Mouse (Mus musculus) hindbrain, embryonic 15.5 days (tissue): ENCODE results near the gene Amh. TPM values are rescaled to one million over a fixed set of nuclear protein-coding genes. Genes with fewer than 3 reads are reported as not detected.
A peak's percentile ranks its signal among the peaks of the same experiment; 100 is the strongest.

ENCODE experiments used
- ATAC-seq: fragments of 200-750 bp; cut with Nextera tagmentation; 2 replicates; pipeline ENCODE4 v1.8.0; 2017; ENCODE audit warnings: low read depth, moderate number of reproducible peaks, moderate TSS enrichment; ENCODE audit not compliant: low FRiP score
- H3K27ac ChIP-seq: fragments of 300-500 bp; sonication (generic); replicated peaks from 2 replicates; pipeline ENCODE4 v1.5.1; 2015; ENCODE audit warnings: mild to moderate bottlenecking, inconsistent platforms
- H3K27me3 ChIP-seq: fragments of 300-500 bp; sonication (generic); 2 replicates; pipeline ENCODE4 v1.6.1; 2015; ENCODE audit warnings: control low read depth, inconsistent platforms
- H3K36me3 ChIP-seq: fragments of 300-500 bp; sonication (generic); 2 replicates; pipeline ENCODE4 v1.6.1; 2015; ENCODE audit warnings: control low read depth, inconsistent platforms
- H3K4me1 ChIP-seq: fragments of 300-500 bp; sonication (generic); replicated peaks from 2 replicates; pipeline ENCODE4 v1.6.1; 2015; ENCODE audit warnings: control low read depth, inconsistent platforms
- H3K4me2 ChIP-seq: fragments of 300-500 bp; sonication (generic); 2 replicates; pipeline ENCODE4 v1.6.1; 2015; ENCODE audit warnings: moderate library complexity, mild to moderate bottlenecking, inconsistent platforms
- H3K4me3 ChIP-seq: fragments of 300-500 bp; sonication (generic); 2 replicates; pipeline ENCODE4 v1.5.1; 2015; ENCODE audit warnings: mild to moderate bottlenecking, inconsistent platforms
- H3K9ac ChIP-seq: fragments of 300-500 bp; sonication (generic); 2 replicates; pipeline ENCODE4 v1.6.1; 2015; ENCODE audit warnings: inconsistent platforms
- H3K9me3 ChIP-seq: fragments of 300-500 bp; sonication (generic); 2 replicates; pipeline ENCODE4 v1.6.1; 2016; ENCODE audit warnings: control low read depth, inconsistent platforms
- WGBS: fragments of 180-500 bp; shearing (Covaris S2); methylation state at CpG from one replicate; pipeline ENCODE4 v1.1.7; 2015; 5-methylcytosine and 5-hydroxymethylcytosine counted together
- polyA plus RNA-seq: library from polyadenylated mRNA; unstranded; fragments of >200 nt; fragmentation: Nextera tagmentation; extraction: Ambion mirVana; gene quantifications from 2 replicates; pipeline ENCODE4 v1.2.1, GENCODE M21; 2015

Gene Amh
- polyA plus RNA-seq, 1 experiment from 2014 or later, result 0.14 TPM

GRCm38 (mm10) chr10:80768365-80768764 is 36.7 kb upstream of the Amh start:
- no peaks in the 10 kb centered on the region for H3K27me3 ChIP-seq
- no peaks in the 10 kb centered on the region for H3K9me3 ChIP-seq
- H3K4me2 ChIP-seq, result no peak overlapping the region
- no peaks in the 10 kb centered on the region for H3K4me1 ChIP-seq
- H3K36me3 ChIP-seq, result peaks cover 66% of the 10 kb centered on the region
- no peak overlapping the region for H3K27ac ChIP-seq
- WGBS, result 88% methylated on average over 6 of the region's 6 CpGs
- no peak overlapping the region for H3K4me3 ChIP-seq
- ATAC-seq, result no peak
- no peak overlapping the region for H3K9ac ChIP-seq

GRCm38 (mm10) chr10:80773816-80774215 is 31.2 kb upstream of the Amh start:
- Histone ChIP-seq H3K9ac (0 out of 2 replicates have a peak overlapping the region, but pooled peaks have one; percentile 0), H3K27ac (no peak overlapping the region)
- 88% methylated on average over 5 of the region's 5 CpGs for WGBS

DNA sequence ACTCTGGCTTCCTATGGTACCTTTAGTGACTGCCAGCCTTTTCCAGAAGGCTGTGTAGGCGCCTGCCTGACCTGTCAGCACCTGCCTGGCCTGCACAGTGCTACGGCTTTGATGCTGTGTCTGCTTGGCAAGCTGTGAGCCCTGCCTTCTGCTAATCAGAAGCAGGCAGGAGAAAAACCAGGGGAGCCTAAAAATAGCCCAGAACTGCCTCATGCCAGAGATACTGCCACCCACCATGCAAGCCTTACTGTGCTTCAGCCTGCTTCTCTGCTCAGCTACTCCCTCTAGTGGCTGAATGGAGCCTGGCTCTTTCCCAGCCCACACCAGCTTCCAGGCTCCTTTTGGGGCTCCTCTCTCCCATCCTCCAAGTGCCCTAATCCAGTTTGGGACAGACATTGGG is 30.5 kb upstream of the Amh start:
- peaks cover 89% of the 10 kb centered on the region for H3K36me3 ChIP-seq
- H3K9ac ChIP-seq, result 0 out of 2 replicates have a peak overlapping the region, but pooled peaks have one; percentile 0
- H3K27me3 ChIP-seq, result no peaks in the 10 kb centered on the region
- WGBS, result 62% methylated on average over 2 of the region's 2 CpGs
- peaks cover 3% of the 10 kb centered on the region; the same call in 1 of the 2 replicates for H3K4me1 ChIP-seq
- peak overlapping the region; percentile 31; the same call in 1 of the 2 replicates for H3K27ac ChIP-seq
- H3K4me2 ChIP-seq, result no peak overlapping the region
- no peaks in the 10 kb centered on the region for H3K9me3 ChIP-seq
- H3K4me3 ChIP-seq, result no peak overlapping the region
- 0 out of 2 replicates have a peak, but pooled peaks have one; percentile 74 for ATAC-seq

More at GRCm38 (mm10) chr10:80773816-80774215, 31.2 kb upstream of the Amh start:
- no peaks in the 10 kb centered on the region for H3K27me3 ChIP-seq
- no peaks in the 10 kb centered on the region for H3K9me3 ChIP-seq
- peaks cover 87% of the 10 kb centered on the region for H3K36me3 ChIP-seq
- H3K4me1 ChIP-seq, result peaks cover 3% of the 10 kb centered on the region; the same call in 1 of the 2 replicates
- no peak for ATAC-seq
- H3K4me3 ChIP-seq, result no peak overlapping the region
- no peak overlapping the region for H3K4me2 ChIP-seq

- 91% methylated on average over 4 of the region's 4 CpGs for WGBS
- no peak overlapping the region for H3K4me3 ChIP-seq
- H3K27ac ChIP-seq, result no peak overlapping the region
- no peak for ATAC-seq
- no peak overlapping the region for H3K4me2 ChIP-seq
- H3K4me1 ChIP-seq, result peaks cover 3% of the 10 kb centered on the region; the same call in 1 of the 2 replicates
- no peaks in the 10 kb centered on the region for H3K27me3 ChIP-seq
- H3K36me3 ChIP-seq, result peaks cover 88% of the 10 kb centered on the region
- no peak overlapping the region for H3K9ac ChIP-seq
- no peaks in the 10 kb centered on the region for H3K9me3 ChIP-seq
Observed at GRCm38 (mm10) chr10:80774981-80775380, 30.1 kb upstream of the Amh start.

DNA sequence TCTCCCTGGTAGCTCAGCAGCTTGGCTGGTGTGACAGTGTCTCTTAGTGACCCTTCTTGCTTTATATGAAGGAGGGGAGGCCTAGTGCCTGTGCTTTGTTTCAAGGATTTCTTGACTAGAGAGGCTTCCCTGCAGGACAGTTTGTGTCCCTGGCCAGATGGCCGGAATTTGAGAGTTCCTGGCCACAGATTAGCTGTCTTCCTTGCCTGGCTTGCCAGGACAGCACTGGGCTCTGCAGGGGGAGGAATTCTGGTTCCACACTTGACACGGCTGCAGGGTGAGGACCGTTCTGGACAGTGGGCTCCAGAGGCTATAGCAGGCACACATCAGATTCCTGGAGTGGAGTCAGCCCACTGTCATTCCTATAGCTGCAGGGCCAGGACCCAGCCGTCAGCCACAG is 29.3 kb upstream of the Amh start:
- no peaks in the 10 kb centered on the region for H3K27me3 ChIP-seq
- H3K9ac ChIP-seq, result no peak overlapping the region
- no peak overlapping the region for H3K4me3 ChIP-seq
- peaks cover 3% of the 10 kb centered on the region; the same call in 1 of the 2 replicates for H3K4me1 ChIP-seq
- H3K27ac ChIP-seq, result no peak overlapping the region
- no peak for ATAC-seq
- H3K36me3 ChIP-seq, result peaks cover 88% of the 10 kb centered on the region
- H3K9me3 ChIP-seq, result no peaks in the 10 kb centered on the region
- H3K4me2 ChIP-seq, result no peak overlapping the region
- 88% methylated on average over 4 of the region's 4 CpGs for WGBS

- ATAC-seq, result no peak
- H3K27ac ChIP-seq, result no peak overlapping the region
- peaks cover 3% of the 10 kb centered on the region; the same call in 1 of the 2 replicates for H3K4me1 ChIP-seq
- H3K27me3 ChIP-seq, result no peaks in the 10 kb centered on the region
- peaks cover 86% of the 10 kb centered on the region for H3K36me3 ChIP-seq
- WGBS, result 91% methylated on average over 6 of the region's 6 CpGs
- H3K4me2 ChIP-seq, result no peak overlapping the region
- no peak overlapping the region for H3K4me3 ChIP-seq
- H3K9me3 ChIP-seq, result no peaks in the 10 kb centered on the region
- no peak overlapping the region for H3K9ac ChIP-seq
Observed at GRCm38 (mm10) chr10:80776358-80776869, 28.6 kb upstream of the Amh start.

DNA sequence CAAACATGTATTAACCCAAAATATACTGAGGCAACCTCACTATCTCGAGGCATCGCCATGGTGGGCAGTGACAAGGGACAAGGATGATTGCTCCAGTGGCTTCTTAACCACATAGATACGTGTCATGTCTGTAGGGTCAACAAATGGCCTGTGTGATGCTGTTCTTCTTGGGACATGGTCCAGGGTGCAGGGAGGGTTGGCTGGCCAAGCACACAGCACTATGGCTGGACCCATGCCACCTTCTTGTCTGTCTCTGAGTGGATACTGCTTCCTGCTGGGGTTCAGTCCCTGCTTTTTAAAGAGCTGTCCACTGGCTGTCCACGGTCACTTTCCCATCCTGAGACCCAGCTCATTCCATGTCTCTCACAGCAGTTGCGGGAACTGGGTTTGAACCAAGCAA is 27.9 kb upstream of the Amh start:
- WGBS, result 94% methylated on average over 5 of the region's 5 CpGs
- Histone ChIP-seq H3K9ac (no peak overlapping the region), H3K4me3 (no peak overlapping the region), H3K4me1 (peaks cover 3% of the 10 kb centered on the region; the same call in 1 of the 2 replicates), H3K27me3 (no peaks in the 10 kb centered on the region), H3K36me3 (peaks cover 85% of the 10 kb centered on the region), H3K4me2 (no peak overlapping the region), H3K9me3 (no peaks in the 10 kb centered on the region), H3K27ac (no peak overlapping the region)
- ATAC-seq, result no peak

GRCm38 (mm10) chr10:80779565-80779964 is 25.5 kb upstream of the Amh start:
- Histone ChIP-seq H3K9me3 (no peaks in the 10 kb centered on the region), H3K4me3 (no peak overlapping the region), H3K36me3 (peaks cover 89% of the 10 kb centered on the region), H3K9ac (no peak overlapping the region), H3K27me3 (no peaks in the 10 kb centered on the region), H3K4me2 (no peak overlapping the region), H3K4me1 (peaks cover under 1% of the 10 kb centered on the region; the same call in 1 of the 2 replicates), H3K27ac (no peak overlapping the region)
- no peak for ATAC-seq

DNA sequence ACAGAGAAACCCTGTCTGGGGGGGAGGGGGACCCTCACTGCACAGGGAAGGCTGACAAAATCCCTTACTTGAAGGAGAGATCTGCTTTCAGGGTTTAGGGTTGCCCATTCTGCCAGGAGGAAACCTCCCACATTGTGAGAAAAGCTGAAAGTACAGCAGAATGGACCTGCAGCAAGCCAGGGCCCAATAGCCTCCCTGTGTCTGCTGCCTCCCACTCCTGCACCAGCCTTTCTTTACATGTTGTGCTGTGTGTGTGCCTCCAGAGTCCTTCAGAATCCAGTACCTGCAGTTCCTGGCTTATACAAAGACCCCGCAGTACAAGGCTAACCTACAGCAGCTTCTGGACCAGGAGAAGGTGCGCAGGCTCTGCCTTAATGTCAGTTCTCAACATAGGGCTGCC is 20.7 kb upstream of the Amh start:
- Histone ChIP-seq H3K4me2 (no peak overlapping the region), H3K27me3 (no peaks in the 10 kb centered on the region), H3K36me3 (peaks cover 92% of the 10 kb centered on the region), H3K27ac (no peak overlapping the region), H3K4me1 (no peaks in the 10 kb centered on the region), H3K4me3 (no peak overlapping the region), H3K9ac (no peak overlapping the region), H3K9me3 (no peaks in the 10 kb centered on the region)
- 98% methylated on average over 2 of the region's 2 CpGs for WGBS
- no peak for ATAC-seq

DNA sequence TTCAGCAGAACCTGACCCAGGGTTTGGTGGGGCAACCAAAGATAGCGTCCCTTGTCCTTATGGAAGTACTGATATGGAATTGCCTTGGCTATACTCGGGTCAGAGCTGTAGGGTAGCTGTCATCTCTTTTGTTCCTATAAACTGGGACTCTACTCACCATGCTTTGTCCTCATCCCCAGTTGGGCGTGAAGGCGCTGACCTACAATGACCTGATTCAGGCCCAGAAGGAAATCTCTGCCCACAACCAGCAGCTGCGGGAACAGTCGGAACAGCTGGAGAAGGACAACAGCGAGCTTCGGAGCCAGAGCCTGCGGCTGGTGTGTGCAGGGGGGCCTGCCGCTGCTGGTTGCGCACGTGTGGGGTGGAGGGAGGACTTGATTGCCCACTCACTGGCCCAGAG is 20.2 kb upstream of the Amh start:
- H3K9ac ChIP-seq, result no peak overlapping the region
- ATAC-seq, result no peak
- no peaks in the 10 kb centered on the region for H3K9me3 ChIP-seq
- H3K36me3 ChIP-seq, result peaks cover 91% of the 10 kb centered on the region
- no peak overlapping the region for H3K27ac ChIP-seq
- no peak overlapping the region for H3K4me2 ChIP-seq
- H3K4me1 ChIP-seq, result no peaks in the 10 kb centered on the region
- H3K4me3 ChIP-seq, result no peak overlapping the region
- H3K27me3 ChIP-seq, result no peaks in the 10 kb centered on the region
- WGBS, result 44% methylated on average over 12 of the region's 12 CpGs

DNA sequence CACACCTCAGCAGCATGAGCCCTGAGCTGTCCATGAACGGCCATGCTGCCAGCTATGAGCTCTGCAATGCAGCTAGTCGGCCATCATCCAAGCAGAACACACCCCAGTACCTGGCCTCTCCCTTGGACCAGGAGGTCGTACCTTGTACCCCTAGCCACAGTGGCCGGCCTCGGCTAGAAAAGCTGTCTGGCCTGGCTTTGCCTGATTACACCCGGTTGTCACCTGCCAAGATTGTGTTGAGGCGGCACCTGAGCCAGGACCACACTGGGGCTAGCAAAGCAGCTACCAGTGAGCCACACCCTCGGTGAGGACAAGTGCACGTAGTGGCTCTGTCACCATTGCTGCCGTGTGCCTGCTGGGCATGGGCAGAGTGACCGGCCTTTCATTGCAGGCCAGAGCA is 19.1 kb upstream of the Amh start:
- no peak overlapping the region for H3K4me2 ChIP-seq
- no peaks in the 10 kb centered on the region for H3K4me1 ChIP-seq
- H3K36me3 ChIP-seq, result peaks cover 91% of the 10 kb centered on the region
- no peaks in the 10 kb centered on the region for H3K27me3 ChIP-seq
- ATAC-seq, result no peak
- no peaks in the 10 kb centered on the region for H3K9me3 ChIP-seq
- no peak overlapping the region for H3K27ac ChIP-seq
- H3K4me3 ChIP-seq, result no peak overlapping the region
- H3K9ac ChIP-seq, result no peak overlapping the region
- 92% methylated on average over 11 of the region's 11 CpGs for WGBS

GRCm38 (mm10) chr10:80787517-80787916 is 17.5 kb upstream of the Amh start:
- Histone ChIP-seq H3K9ac (no peak overlapping the region), H3K9me3 (no peaks in the 10 kb centered on the region), H3K36me3 (peaks cover 94% of the 10 kb centered on the region), H3K4me3 (no peak overlapping the region), H3K27me3 (no peaks in the 10 kb centered on the region), H3K4me1 (no peaks in the 10 kb centered on the region), H3K4me2 (no peak overlapping the region), H3K27ac (no peak overlapping the region)
- WGBS, result 92% methylated on average over 2 of the region's 2 CpGs
- ATAC-seq, result no peak
